Mouse (Mus musculus): ENCODE data around the gene Slc12a8. TPM values are rescaled to one million over a fixed set of nuclear protein-coding genes. Genes with fewer than 3 reads are reported as not detected.

Slc12a8 gene
- polyA plus RNA-seq, 1 experiment from 2014 or later: 0.32 TPM

GRCm38 (mm10) chr16:33573703-33574102, 56.6 kb downstream of the Slc12a8 start:
- Histone ChIP-seq H3K9ac (no peak overlapping the region), H3K4me1 (peaks cover 8% of the 10 kb centered on the region; the same call in 1 of the 2 replicates), H3K27me3 (no peaks in the 10 kb centered on the region), H3K27ac (no peak overlapping the region), H3K36me3 (no peaks in the 10 kb centered on the region), H3K9me3 (no peaks in the 10 kb centered on the region), H3K4me3 (no peak overlapping the region), H3K4me2 (no peak overlapping the region)
- no peak for ATAC-seq (ENCODE audit: insufficient number of reproducible peaks, insufficient read depth, low FRiP score, low TSS enrichment, low read depth)
- 78% methylated on average over 7 of the region's 7 CpGs for WGBS

- no peaks in the 10 kb centered on the region for H3K9me3 ChIP-seq
- ATAC-seq (ENCODE audit: insufficient number of reproducible peaks, insufficient read depth, low FRiP score, low TSS enrichment, low read depth): no peak
- WGBS: 81% methylated on average over 6 of the region's 6 CpGs
These were observed 58.6 kb downstream of the Slc12a8 start for GRCm38 (mm10) chr16:33575728-33576127.

GRCm38 (mm10) chr16:33576271-33577189, 59.4 kb downstream of the Slc12a8 start:
- Histone ChIP-seq H3K9ac (no peak overlapping the region), H3K4me3 (no peak overlapping the region), H3K36me3 (no peaks in the 10 kb centered on the region), H3K9me3 (no peaks in the 10 kb centered on the region), H3K4me1 (peaks cover 20% of the 10 kb centered on the region), H3K27ac (0 out of 2 replicates have a peak overlapping the region, but pooled peaks have one; percentile 22), H3K4me2 (no peak overlapping the region), H3K27me3 (no peaks in the 10 kb centered on the region)
- no peak for ATAC-seq (ENCODE audit: insufficient number of reproducible peaks, insufficient read depth, low FRiP score, low TSS enrichment, low read depth)
- WGBS: 78% methylated on average over 36 of the region's 36 CpGs

More at GRCm38 (mm10) chr16:33575728-33576127, 58.6 kb downstream of the Slc12a8 start:
- Histone ChIP-seq H3K4me1 (peaks cover 12% of the 10 kb centered on the region), H3K27ac (no peak overlapping the region), H3K4me3 (no peak overlapping the region), H3K36me3 (no peaks in the 10 kb centered on the region), H3K27me3 (no peaks in the 10 kb centered on the region), H3K4me2 (no peak overlapping the region), H3K9ac (no peak overlapping the region)

- no peaks in the 10 kb centered on the region for H3K27me3 ChIP-seq
- no peaks in the 10 kb centered on the region for H3K9me3 ChIP-seq
- H3K9ac ChIP-seq: no peak overlapping the region
- no peaks in the 10 kb centered on the region for H3K36me3 ChIP-seq
- H3K4me2 ChIP-seq: no peak overlapping the region
- 79% methylated on average over 3 of the region's 3 CpGs for WGBS
- peaks cover 20% of the 10 kb centered on the region for H3K4me1 ChIP-seq
- ATAC-seq (ENCODE audit: insufficient number of reproducible peaks, insufficient read depth, low FRiP score, low TSS enrichment, low read depth): no peak
- no peak overlapping the region for H3K27ac ChIP-seq
- no peak overlapping the region for H3K4me3 ChIP-seq
These were observed 61.3 kb downstream of the Slc12a8 start for GRCm38 (mm10) chr16:33578462-33578861.

GRCm38 (mm10) chr16:33580331-33580730, 63.2 kb downstream of the Slc12a8 start:
- Histone ChIP-seq H3K27me3 (no peaks in the 10 kb centered on the region), H3K4me2 (no peak overlapping the region), H3K4me3 (no peak overlapping the region), H3K27ac (peak overlapping the region; percentile 69; the same call in 1 of the 2 replicates), H3K36me3 (no peaks in the 10 kb centered on the region), H3K9me3 (no peaks in the 10 kb centered on the region), H3K9ac (no peak overlapping the region), H3K4me1 (peaks cover 38% of the 10 kb centered on the region)
- ATAC-seq (ENCODE audit: insufficient number of reproducible peaks, insufficient read depth, low FRiP score, low TSS enrichment, low read depth): no peak
- 78% methylated on average over 2 of the region's 2 CpGs for WGBS

GRCm38 (mm10) chr16:33580736-33581241, 63.7 kb downstream of the Slc12a8 start:
- ATAC-seq (ENCODE audit: insufficient number of reproducible peaks, insufficient read depth, low FRiP score, low TSS enrichment, low read depth): no peak
- H3K9ac ChIP-seq: no peak overlapping the region
- no peaks in the 10 kb centered on the region for H3K36me3 ChIP-seq
- H3K4me2 ChIP-seq: no peak overlapping the region
- no peak overlapping the region for H3K4me3 ChIP-seq
- H3K27me3 ChIP-seq: no peaks in the 10 kb centered on the region
- H3K27ac ChIP-seq: peak overlapping the region; percentile 69; the same call in 1 of the 2 replicates
- H3K4me1 ChIP-seq: peaks cover 42% of the 10 kb centered on the region
- H3K9me3 ChIP-seq: no peaks in the 10 kb centered on the region

DNA sequence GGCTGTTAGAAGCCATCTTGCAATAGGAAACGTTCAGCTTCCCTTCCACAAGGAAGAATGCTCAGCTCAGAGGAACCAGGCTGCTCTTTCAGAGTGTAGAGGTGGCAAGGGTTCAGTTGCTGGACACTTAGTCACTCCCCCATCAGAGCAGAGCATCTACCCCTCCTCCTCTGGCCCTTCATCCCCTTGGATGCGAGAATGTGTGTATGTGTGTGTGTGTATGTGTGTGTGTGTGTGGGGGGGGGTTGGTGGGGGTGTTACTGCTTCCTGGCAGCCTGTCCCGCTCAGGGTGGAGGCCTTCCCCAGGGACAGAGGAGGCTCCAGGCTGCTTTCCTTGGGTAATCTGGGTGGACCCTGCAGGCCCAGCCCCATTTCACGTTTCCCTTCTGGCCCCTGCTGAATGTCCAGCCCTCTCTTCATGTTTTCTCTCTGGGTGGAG, 64.6 kb downstream of the Slc12a8 start:
- no peaks in the 10 kb centered on the region for H3K9me3 ChIP-seq
- peaks cover 42% of the 10 kb centered on the region for H3K4me1 ChIP-seq
- 0 out of 2 replicates have a peak overlapping the region, but pooled peaks have one; percentile 28 for H3K27ac ChIP-seq
- no peak overlapping the region for H3K9ac ChIP-seq
- no peaks in the 10 kb centered on the region for H3K36me3 ChIP-seq
- WGBS: 66% methylated on average over 4 of the region's 4 CpGs
- H3K27me3 ChIP-seq: no peaks in the 10 kb centered on the region
- H3K4me3 ChIP-seq: no peak overlapping the region
- H3K4me2 ChIP-seq: no peak overlapping the region
- no peak for ATAC-seq (ENCODE audit: insufficient number of reproducible peaks, insufficient read depth, low FRiP score, low TSS enrichment, low read depth)

GRCm38 (mm10) chr16:33582495-33582894, 65.4 kb downstream of the Slc12a8 start:
- Histone ChIP-seq H3K4me3 (no peak overlapping the region), H3K9me3 (no peaks in the 10 kb centered on the region), H3K36me3 (no peaks in the 10 kb centered on the region), H3K9ac (no peak overlapping the region), H3K27ac (no peak overlapping the region), H3K4me2 (no peak overlapping the region), H3K4me1 (peaks cover 47% of the 10 kb centered on the region), H3K27me3 (no peaks in the 10 kb centered on the region)
- WGBS: 92% methylated on average over 8 of the region's 8 CpGs
- no peak for ATAC-seq (ENCODE audit: insufficient number of reproducible peaks, insufficient read depth, low FRiP score, low TSS enrichment, low read depth)

- Histone ChIP-seq H3K9me3 (no peaks in the 10 kb centered on the region), H3K9ac (0 out of 2 replicates have a peak overlapping the region, but pooled peaks have one; percentile 57), H3K4me1 (peaks cover 42% of the 10 kb centered on the region), H3K27me3 (no peaks in the 10 kb centered on the region), H3K27ac (peak overlapping the region; percentile 88), H3K4me3 (no peak overlapping the region), H3K4me2 (peak overlapping the region; percentile 57; the same call in 1 of the 2 replicates), H3K36me3 (no peaks in the 10 kb centered on the region)
- 67% methylated on average over 3 of the region's 3 CpGs for WGBS
- no peak for ATAC-seq (ENCODE audit: insufficient number of reproducible peaks, insufficient read depth, low FRiP score, low TSS enrichment, low read depth)
These were observed 66.2 kb downstream of the Slc12a8 start for GRCm38 (mm10) chr16:33583333-33583732.

- H3K4me1 ChIP-seq: peaks cover 42% of the 10 kb centered on the region
- no peaks in the 10 kb centered on the region for H3K36me3 ChIP-seq
These were observed 66.8 kb downstream of the Slc12a8 start for GRCm38 (mm10) chr16:33583881-33584454.

DNA sequence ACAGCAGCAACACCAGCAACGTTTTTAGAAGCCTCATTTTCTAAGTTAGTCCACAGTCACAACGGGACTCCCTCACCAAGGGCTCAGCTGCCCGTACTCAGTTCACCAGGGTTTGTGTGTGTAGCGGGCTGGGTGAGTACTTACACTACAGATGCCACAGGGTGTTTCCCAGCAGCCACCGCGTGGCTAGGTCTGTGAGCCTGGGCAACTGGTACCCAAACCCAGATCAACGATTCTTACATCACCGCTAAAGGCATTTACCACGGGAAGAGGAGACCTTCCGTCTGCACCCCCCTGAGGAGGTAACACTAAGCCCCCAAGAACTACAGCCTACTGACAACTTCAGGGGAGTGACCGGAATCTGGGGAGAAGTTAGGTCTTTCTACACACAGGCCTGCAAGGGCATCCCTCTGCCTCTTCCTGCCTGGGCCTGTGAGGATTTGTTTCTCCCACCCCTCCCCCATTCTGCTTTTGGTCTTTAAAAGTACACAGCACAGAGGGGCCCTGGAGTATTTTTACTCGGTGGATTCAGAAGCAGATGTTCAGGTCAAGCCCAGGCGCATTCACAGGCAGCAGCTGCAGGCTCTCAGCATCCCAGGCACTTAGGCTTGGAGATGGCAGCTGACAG, 67.4 kb downstream of the Slc12a8 start:
- Histone ChIP-seq H3K27ac (peak overlapping the region; percentile 88), H3K9me3 (no peaks in the 10 kb centered on the region), H3K4me3 (peak overlapping the region; percentile 32), H3K4me1 (peaks cover 42% of the 10 kb centered on the region), H3K4me2 (peak overlapping the region; percentile 57), H3K36me3 (no peaks in the 10 kb centered on the region), H3K27me3 (no peaks in the 10 kb centered on the region), H3K9ac (peak overlapping the region; percentile 57; the same call in 1 of the 2 replicates)
- 13% methylated on average over 13 of the region's 13 CpGs for WGBS
- peak; percentile 16; the same call in 1 of the 2 replicates for ATAC-seq (ENCODE audit: insufficient number of reproducible peaks, insufficient read depth, low FRiP score, low TSS enrichment, low read depth)

More at GRCm38 (mm10) chr16:33583881-33584454, 66.8 kb downstream of the Slc12a8 start:
- peak overlapping the region; percentile 57; the same call in 1 of the 2 replicates for H3K9ac ChIP-seq
- H3K9me3 ChIP-seq: no peaks in the 10 kb centered on the region
- H3K27me3 ChIP-seq: no peaks in the 10 kb centered on the region
- H3K4me3 ChIP-seq: peak overlapping the region; percentile 32
- 17% methylated on average over 19 of the region's 19 CpGs for WGBS
- peak; percentile 28; the same call in 1 of the 2 replicates for ATAC-seq (ENCODE audit: insufficient number of reproducible peaks, insufficient read depth, low FRiP score, low TSS enrichment, low read depth)
- peak overlapping the region; percentile 88 for H3K27ac ChIP-seq
- H3K4me2 ChIP-seq: peak overlapping the region; percentile 57

Data from embryonic facial prominence, embryonic 13.5 days (tissue).